Mouse (Mus musculus) spleen, adult 2 months (tissue): ENCODE measurements around the gene Slc26a8.

Experiments used
- CTCF ChIP-seq: fragments of 200-500 bp; IDR thresholded peaks from 2 replicates; pipeline ENCODE4 v1.5.1; 2011; ENCODE audit warnings: mild to moderate bottlenecking, inconsistent platforms; ENCODE audit not compliant: insufficient read depth, insufficient read length, insufficient replicate concordance; ENCODE audit errors: extremely low read depth
- POLR2A ChIP-seq: fragments of 200-500 bp; IDR thresholded peaks from 2 replicates; pipeline ENCODE4 v1.6.1; 2011; ENCODE audit warnings: low read depth, low read length, inconsistent platforms

DNA sequence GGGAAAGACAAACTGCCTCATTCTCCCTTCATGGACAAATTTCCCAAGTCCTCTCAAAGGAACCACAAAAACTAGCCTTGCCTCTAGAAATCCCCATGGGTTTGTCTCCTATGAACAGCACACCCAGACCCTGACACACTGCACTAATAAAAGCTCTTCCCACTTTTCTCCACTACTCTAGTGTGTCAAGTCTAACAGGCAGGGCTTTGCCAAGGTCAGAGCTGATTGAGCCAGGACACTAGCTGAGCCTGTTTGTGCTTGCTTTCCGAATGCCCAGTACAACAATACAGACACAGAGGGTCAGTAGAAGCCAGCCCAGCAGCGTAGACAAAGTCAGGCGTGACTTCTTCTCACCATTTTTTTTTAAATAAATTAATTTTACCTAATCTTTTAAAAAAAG, 39.8 kb downstream of the Slc26a8 start:
- TF ChIP-seq POLR2A: no peak
- TF ChIP-seq CTCF: no peak
